Mouse (Mus musculus) forelimb bud, embryonic 11.5 days (tissue): ENCODE data around the gene Gm47955.
"Not testable (repeated sequence)": the region's sequence is repeated elsewhere in the genome, so short reads cannot be mapped to it uniquely, and the experiment has no call there.

Source experiments
- DNase-seq: peaks from one replicate; pipeline ENCODE4 v3.0.0-alpha.2; 2012; ENCODE audit warnings: low read depth, low spot score

Gene Gm47955

DNA sequence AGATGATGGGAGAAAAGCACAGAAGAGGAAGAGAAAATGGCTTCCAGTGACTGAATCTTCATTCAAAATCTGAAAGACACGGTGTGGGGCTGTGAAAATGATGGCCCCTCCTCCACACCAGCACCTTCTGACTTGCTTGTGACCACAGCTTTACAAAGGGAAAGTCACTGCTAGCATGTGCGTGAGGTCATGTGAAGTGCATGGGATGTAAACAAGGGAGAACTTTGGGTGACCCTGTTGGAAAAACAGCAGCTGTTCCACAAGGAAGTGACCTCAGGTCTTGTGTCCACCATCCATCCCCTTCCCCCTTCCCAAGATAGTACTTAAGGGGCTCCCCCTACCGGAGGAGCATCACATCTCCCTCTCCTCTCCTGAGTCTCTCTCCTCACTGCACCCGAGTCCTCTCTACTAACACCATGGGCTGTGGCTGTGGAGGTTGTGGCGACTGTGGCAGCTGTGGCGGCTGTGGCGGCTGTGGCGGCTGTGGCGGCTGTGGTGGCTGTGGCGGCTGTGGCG, at the start of gene Gm47955:
Gm47955 (plus strand) TSS at position 417 of the 516 bp plus-strand sequence.
- DNase-seq, result no peak

DNA sequence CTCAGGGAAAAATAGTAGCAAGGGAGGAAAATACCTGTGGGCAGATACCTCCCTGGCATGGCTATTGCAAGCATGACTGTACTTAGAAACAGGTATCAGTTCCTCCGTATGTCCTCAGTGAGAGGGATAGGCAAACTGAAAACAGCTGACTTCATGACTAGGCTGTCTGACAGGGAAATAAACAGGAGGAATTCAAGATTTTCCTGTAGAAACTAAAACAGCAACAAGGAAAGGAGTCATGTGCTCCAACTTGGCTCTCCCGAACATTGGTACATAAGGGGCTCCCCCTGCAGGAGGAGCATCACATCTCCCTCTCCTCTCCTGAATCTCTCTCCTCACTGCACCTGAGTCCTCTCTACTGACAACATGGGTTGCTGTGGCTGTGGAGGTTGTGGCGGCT, 47.1 kb upstream of the Gm47955 start, which contains the start of gene A030005L19Rik:
A030005L19Rik (plus strand) TSS at position 301 of the 400 bp plus-strand sequence.
- DNase-seq, result no peak

GRCm38 (mm10) chr1:82913434-82913833, 46.7 kb upstream of the Gm47955 start:
- DNase-seq, result not testable (repeated sequence)

DNA sequence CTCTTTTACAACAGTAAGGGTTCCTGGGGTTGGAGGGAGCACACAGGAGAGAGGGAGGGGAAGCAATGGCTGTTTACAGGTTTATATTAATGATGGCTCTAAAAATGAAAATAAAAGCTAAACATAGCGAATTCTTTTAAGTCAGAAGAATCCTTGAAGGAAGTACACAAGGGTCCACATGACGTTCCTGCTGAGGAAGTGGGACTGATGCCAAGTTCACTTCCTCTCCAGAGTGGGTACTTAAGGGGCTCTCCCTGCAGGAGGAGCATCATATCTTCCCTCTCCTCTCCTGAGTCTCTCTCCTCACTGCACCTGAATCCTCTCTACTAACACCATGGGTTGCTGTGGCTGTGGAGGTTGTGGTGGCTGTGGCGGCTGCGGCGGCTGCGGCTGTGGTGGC, 35.4 kb upstream of the Gm47955 start, which contains the start of gene A030014E15Rik:
A030014E15Rik (plus strand) TSS at position 268 of the 400 bp plus-strand sequence.
- DNase-seq, result no peak

- DNase-seq, result not testable (repeated sequence)
Measured at GRCm38 (mm10) chr1:82930558-82930957, 29.5 kb upstream of the Gm47955 start.

DNA sequence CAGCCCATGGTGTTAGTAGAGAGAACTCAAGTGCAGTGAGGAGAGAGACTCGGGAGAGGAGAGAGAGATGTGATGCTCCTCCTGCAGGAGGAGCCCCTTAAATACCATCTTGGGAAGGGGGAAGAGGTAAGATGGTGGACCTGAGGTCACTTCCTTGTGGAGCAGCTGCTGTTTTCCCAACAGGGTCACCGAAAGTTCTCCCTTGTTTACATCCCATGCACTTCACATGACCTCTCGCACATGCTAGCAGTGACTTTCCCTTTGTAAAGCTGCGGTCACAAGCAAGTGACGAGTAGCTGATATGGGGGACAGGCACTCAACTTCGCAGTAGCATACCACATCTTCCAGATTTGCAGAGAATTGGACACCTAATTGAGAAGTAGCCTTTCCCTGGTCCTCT, 28.8 kb upstream of the Gm47955 start, which contains the start of gene Gm6217:
Gm6217 (minus strand) TSS at position 74 of the 400 bp plus-strand sequence.
- DNase-seq, result not testable (repeated sequence)

DNA sequence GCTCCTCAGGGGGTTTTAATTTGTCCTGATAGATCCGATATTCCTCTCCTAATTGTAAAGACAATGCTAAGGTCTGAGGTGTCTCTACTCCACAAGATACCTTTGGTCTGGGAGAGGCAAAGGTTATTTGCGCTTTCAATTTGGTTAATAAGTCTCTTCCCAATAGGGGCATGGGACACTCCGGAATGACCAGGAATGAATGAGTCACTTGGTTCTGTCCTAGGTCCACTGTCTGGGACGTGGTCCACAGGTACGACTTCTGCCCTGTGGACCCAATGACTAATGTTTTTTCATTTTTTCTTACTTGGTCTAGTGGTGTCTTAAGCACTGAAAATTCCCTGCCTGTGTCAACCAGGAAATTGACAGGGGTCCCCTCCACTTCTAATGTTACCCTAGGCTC, 21.4 kb upstream of the Gm47955 start:
- no peak for DNase-seq

GRCm38 (mm10) chr1:82942505-82942904, 17.6 kb upstream of the Gm47955 start:
- not testable (repeated sequence) for DNase-seq

DNA sequence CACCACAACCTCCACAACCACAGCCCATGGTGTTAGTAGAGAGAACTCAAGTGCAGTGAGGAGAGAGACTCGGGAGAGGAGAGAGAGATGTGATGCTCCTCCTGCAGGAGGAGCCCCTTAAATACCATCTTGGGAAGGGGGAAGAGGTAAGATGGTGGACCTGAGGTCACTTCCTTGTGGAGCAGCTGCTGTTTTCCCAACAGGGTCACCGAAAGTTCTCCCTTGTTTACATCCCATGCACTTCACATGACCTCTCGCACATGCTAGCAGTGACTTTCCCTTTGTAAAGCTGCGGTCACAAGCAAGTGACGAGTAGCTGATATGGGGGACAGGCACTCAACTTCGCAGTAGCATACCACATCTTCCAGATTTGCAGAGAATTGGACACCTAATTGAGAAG, 16.8 kb upstream of the Gm47955 start, which contains the start of gene A030003K21Rik:
A030003K21Rik (minus strand) TSS at position 94 of the 400 bp plus-strand sequence.
- not testable (repeated sequence) for DNase-seq

DNA sequence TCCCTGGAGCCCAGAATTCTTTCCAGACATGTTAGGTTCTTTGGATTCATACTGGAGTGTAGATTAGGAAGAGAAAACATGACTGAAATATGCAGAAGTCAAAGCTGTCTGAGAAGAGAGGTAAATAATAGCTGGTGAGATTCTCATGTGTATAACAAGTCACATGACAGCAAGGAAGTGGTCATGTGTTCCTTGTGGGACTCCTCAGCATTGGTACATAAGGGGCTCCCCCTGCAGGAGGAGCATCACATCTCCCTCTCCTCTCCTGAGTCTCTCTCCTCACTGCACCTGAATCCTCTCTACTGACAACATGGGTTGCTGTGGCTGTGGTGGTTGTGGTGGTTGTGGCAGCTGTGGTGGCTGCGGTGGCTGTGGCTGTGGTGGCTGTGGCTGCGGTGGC, 14.1 kb upstream of the Gm47955 start:
- DNase-seq, result not testable (repeated sequence)

GRCm38 (mm10) chr1:82948601-82949000, 11.5 kb upstream of the Gm47955 start:
- DNase-seq, result no peak

GRCm38 (mm10) chr1:82955913-82956312, 4.2 kb upstream of the Gm47955 start, which contains the start of gene Gm7544:
Gm7544 (minus strand) TSS chr1:82956013.
- DNase-seq, result not testable (repeated sequence)

GRCm38 (mm10) chr1:82966413-82966812, 6.3 kb downstream of the Gm47955 start:
- DNase-seq, result no peak

GRCm38 (mm10) chr1:82972046-82972445, 12.0 kb downstream of the Gm47955 start:
- no peak for DNase-seq

DNA sequence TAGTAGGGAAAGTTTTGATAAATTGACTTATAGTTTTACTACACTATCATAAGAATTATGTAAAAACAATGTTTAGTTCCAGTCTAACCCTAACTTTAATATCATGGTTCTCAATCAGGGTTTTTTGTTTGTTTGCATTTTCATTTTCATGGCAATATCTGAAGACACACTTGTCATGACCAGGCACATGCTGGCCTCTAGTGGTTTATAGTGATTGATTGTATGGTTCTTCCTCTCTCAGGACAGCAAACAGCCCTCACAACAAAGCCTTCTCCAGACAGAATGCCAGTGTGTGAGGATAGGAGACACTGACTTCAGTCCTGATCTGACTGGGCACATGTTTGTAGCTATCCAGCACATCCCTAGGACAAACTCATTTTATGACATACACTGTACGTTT, 13.2 kb downstream of the Gm47955 start:
- DNase-seq, result no peak

GRCm38 (mm10) chr1:82973901-82974300, 13.8 kb downstream of the Gm47955 start:
- DNase-seq, result no peak

- no peak for DNase-seq
Measured at GRCm38 (mm10) chr1:82974342-82974741, 14.3 kb downstream of the Gm47955 start.

DNA sequence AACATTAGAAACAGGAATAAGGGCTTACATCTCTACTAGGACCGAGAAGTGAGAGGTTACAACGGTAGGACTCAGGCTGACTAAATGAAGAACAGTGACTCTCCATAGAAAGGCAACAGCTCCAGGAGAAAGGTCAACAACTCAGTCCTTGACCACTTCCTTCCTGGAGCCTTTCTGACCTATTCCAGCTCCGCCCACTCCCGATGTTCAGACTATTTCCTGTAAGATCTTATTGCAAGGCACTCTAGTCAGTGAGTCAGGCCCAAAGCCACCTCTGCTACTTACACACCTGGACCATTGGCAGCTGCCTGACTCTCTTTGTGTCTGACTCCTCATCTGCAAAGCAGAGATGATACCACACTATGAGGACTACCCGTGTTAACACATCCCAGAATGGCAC, 15.7 kb downstream of the Gm47955 start:
- DNase-seq, result no peak

- DNase-seq, result no peak
Measured at GRCm38 (mm10) chr1:82977840-82978239, 17.8 kb downstream of the Gm47955 start.

DNA sequence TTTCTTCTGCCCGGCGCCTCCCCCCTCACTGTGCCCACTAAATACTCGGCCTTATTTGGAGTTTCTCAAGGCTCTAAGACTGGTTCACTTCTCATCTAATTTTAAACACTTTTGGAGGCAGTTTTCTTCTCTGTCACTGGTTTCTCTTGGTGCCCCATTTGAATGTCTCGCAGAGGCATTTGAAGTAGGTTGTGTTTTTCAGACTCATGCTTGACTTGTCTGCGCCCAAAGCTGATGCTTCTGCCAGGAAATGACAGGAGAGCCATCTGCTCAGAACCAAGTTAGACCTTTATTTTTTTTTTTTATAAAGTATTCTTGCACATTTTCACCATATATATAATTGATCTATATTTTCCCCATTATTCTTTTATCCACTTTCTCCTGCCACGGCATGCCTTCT, 26.7 kb downstream of the Gm47955 start:
- DNase-seq, result no peak

DNA sequence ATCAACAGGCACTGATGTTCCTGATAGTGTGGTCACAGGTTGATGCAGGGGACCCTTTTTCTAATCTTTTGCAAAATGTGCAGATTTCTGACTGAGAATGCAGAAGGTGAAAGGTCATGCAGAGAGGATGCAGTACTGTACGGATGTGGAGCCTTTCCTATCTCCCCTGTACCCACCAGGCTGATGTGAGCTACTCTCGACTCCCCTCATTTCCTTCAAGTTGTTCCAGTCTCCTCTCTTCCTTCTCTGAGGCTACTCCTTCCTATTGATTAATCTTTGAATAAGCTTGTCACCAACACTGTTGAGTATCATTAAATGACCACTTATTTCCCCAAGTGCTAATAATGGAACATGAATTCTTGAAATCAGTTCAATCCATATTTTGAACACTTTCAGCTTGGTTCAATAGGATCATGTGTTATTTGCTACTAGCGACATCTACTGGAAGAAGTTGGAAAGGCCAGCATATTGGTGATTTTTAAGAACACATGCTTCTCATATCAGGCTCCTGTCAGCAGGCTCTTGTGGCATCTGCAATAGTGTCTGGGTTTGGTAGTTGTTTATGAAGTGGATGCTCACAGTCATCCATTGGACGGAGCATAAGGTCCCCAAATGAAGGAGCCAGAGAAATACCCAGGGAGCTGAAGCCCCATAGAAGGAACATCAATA, 27.6 kb downstream of the Gm47955 start:
- DNase-seq, result peak; percentile 69

- DNase-seq, result no peak
Measured at GRCm38 (mm10) chr1:82991062-82991461, 31.0 kb downstream of the Gm47955 start.

- no peak for DNase-seq
Measured at GRCm38 (mm10) chr1:82991596-82991995, 31.5 kb downstream of the Gm47955 start.
